Mouse (Mus musculus) heart, embryonic 13.5 days (tissue): ENCODE results near the gene Pam. TPM values are rescaled to one million over a fixed set of nuclear protein-coding genes. Genes with fewer than 3 reads are reported as not detected.

Source experiments
- ATAC-seq: fragments of 200-750 bp; cut with Nextera tagmentation; 2 replicates; pipeline ENCODE4 v1.8.0; 2017; ENCODE audit warnings: moderate TSS enrichment; ENCODE audit not compliant: insufficient number of reproducible peaks, low FRiP score, low TSS enrichment; ENCODE audit errors: extremely low read depth
- H3K27ac ChIP-seq: fragments of 300-500 bp; sonication (generic); replicated peaks from 2 replicates; pipeline ENCODE4 v1.5.1; 2015; ENCODE audit warnings: moderate library complexity, mild to moderate bottlenecking, inconsistent platforms
- H3K27me3 ChIP-seq: fragments of 300-500 bp; sonication (generic); replicated peaks from 2 replicates; pipeline ENCODE4 v1.6.1; 2015; ENCODE audit warnings: mild to moderate bottlenecking, inconsistent platforms
- H3K36me3 ChIP-seq: fragments of 300-500 bp; sonication (generic); 2 replicates; pipeline ENCODE4 v1.6.1; 2015; ENCODE audit warnings: mild to moderate bottlenecking, inconsistent platforms
- H3K4me1 ChIP-seq: fragments of 300-500 bp; sonication (generic); 2 replicates; pipeline ENCODE4 v1.6.1; 2015; ENCODE audit warnings: inconsistent platforms
- H3K4me2 ChIP-seq: fragments of 300-500 bp; sonication (generic); 2 replicates; pipeline ENCODE4 v1.6.1; 2015; ENCODE audit warnings: inconsistent platforms, mild to moderate bottlenecking, moderate library complexity
- H3K4me3 ChIP-seq: fragments of 300-500 bp; sonication (generic); 2 replicates; pipeline ENCODE4 v1.5.1; 2015; ENCODE audit warnings: moderate library complexity, mild to moderate bottlenecking, inconsistent platforms
- H3K9ac ChIP-seq: fragments of 300-500 bp; sonication (generic); 2 replicates; pipeline ENCODE4 v1.6.1; 2015; ENCODE audit warnings: inconsistent platforms, mild to moderate bottlenecking, moderate library complexity
- H3K9me3 ChIP-seq: fragments of 300-500 bp; sonication (generic); 2 replicates; pipeline ENCODE4 v1.6.1; 2016; ENCODE audit warnings: inconsistent platforms
- WGBS: fragments of 180-500 bp; shearing (Covaris S2); methylation state at CpG from one replicate; pipeline ENCODE4 v1.1.7; 2015; ENCODE audit warnings: mixed read lengths; 5-methylcytosine and 5-hydroxymethylcytosine counted together
- polyA plus RNA-seq: library from polyadenylated mRNA; unstranded; fragments of >200 nt; fragmentation: Nextera tagmentation; extraction: Ambion mirVana; gene quantifications from 2 replicates; pipeline ENCODE4 v1.2.1, GENCODE M21; 2015

Pam gene
- polyA plus RNA-seq, 1 experiment from 2014 or later = 340 TPM

GRCm38 (mm10) chr1:97754392-97754791, 341.1 kb downstream of the Pam start:
- WGBS = 53% methylated on average over 4 of the region's 4 CpGs
- no peak overlapping the region for H3K27ac ChIP-seq
- H3K4me2 ChIP-seq = no peak overlapping the region
- no peaks in the 10 kb centered on the region for H3K9me3 ChIP-seq
- no peak for ATAC-seq
- H3K27me3 ChIP-seq = no peaks in the 10 kb centered on the region
- H3K36me3 ChIP-seq = peaks cover 54% of the 10 kb centered on the region
- H3K4me1 ChIP-seq = no peaks in the 10 kb centered on the region
- no peak overlapping the region for H3K9ac ChIP-seq
- H3K4me3 ChIP-seq = no peak overlapping the region

GRCm38 (mm10) chr1:97753216-97753615, 342.2 kb downstream of the Pam start:
- H3K27me3 ChIP-seq = no peaks in the 10 kb centered on the region
- H3K4me3 ChIP-seq = no peak overlapping the region
- H3K4me1 ChIP-seq = no peaks in the 10 kb centered on the region
- no peak overlapping the region for H3K27ac ChIP-seq
- H3K9me3 ChIP-seq = no peaks in the 10 kb centered on the region
- no peak overlapping the region for H3K4me2 ChIP-seq
- ATAC-seq = no peak
- H3K9ac ChIP-seq = no peak overlapping the region
- H3K36me3 ChIP-seq = peaks cover 58% of the 10 kb centered on the region

- Histone ChIP-seq H3K9me3 (no peaks in the 10 kb centered on the region), H3K4me1 (peaks cover 5% of the 10 kb centered on the region; the same call in 1 of the 2 replicates), H3K27ac (no peak overlapping the region), H3K36me3 (peaks cover 76% of the 10 kb centered on the region), H3K27me3 (no peaks in the 10 kb centered on the region), H3K4me3 (no peak overlapping the region), H3K9ac (no peak overlapping the region), H3K4me2 (no peak overlapping the region)
- ATAC-seq = no peak
- WGBS = 79% methylated on average over 3 of the region's 3 CpGs
Observed at GRCm38 (mm10) chr1:97748163-97748562, 347.3 kb downstream of the Pam start.

GRCm38 (mm10) chr1:97746261-97746660, 349.2 kb downstream of the Pam start:
- Histone ChIP-seq H3K27ac (no peak overlapping the region), H3K4me1 (peaks cover 5% of the 10 kb centered on the region; the same call in 1 of the 2 replicates), H3K4me3 (no peak overlapping the region), H3K9me3 (no peaks in the 10 kb centered on the region), H3K9ac (no peak overlapping the region), H3K36me3 (peaks cover 73% of the 10 kb centered on the region), H3K4me2 (no peak overlapping the region), H3K27me3 (no peaks in the 10 kb centered on the region)
- 96% methylated on average over 7 of the region's 7 CpGs for WGBS
- no peak for ATAC-seq

- 41% methylated on average over 4 of the region's 4 CpGs for WGBS
- no peaks in the 10 kb centered on the region for H3K9me3 ChIP-seq
- H3K9ac ChIP-seq = no peak overlapping the region
- H3K4me1 ChIP-seq = peaks cover 5% of the 10 kb centered on the region; the same call in 1 of the 2 replicates
- H3K27me3 ChIP-seq = no peaks in the 10 kb centered on the region
- no peak overlapping the region for H3K27ac ChIP-seq
- ATAC-seq = no peak
- H3K4me3 ChIP-seq = no peak overlapping the region
- H3K4me2 ChIP-seq = no peak overlapping the region
- H3K36me3 ChIP-seq = peaks cover 73% of the 10 kb centered on the region
Observed at GRCm38 (mm10) chr1:97745712-97746111, 349.7 kb downstream of the Pam start.
